Mouse (Mus musculus) left cerebral cortex, postnatal 25 days (tissue): ENCODE results near the gene Hes5. TPM values are rescaled to one million over a fixed set of nuclear protein-coding genes. Genes with fewer than 3 reads are reported as not detected.
A peak's percentile ranks its signal among the peaks of the same experiment; 100 is the strongest.

Experiments
- DNase-seq, 2 experiments: peaks; one replicate each; pipeline ENCODE4 v3.0.0; 2022; ENCODE audit warnings: low spot score in 2 of 2, mixed read lengths in 1 of 2
- intact Hi-C: fragments of 180-260 bp; cut with DNase I; formaldehyde crosslinking; loops from one replicate; pipeline ENCODE4 v1.15.1; 2025
- total RNA-seq, 2 experiments: library from RNA; stranded (reverse); gene quantifications; 2 replicates each; pipeline ENCODE4 v1.2.3; 2021

Gene Hes5
- total RNA-seq, 2 experiments from 2014 or later: 35.8 to 41.3 TPM

- DNase-seq: no peak
- intact Hi-C loops: loop anchor here (5.0 kb wide), 1 partner anchor 33 kb away; no protein-coding TSS in a partner anchor
Observed at GRCm38 (mm10) chr4:154940156-154940555, 20.6 kb upstream of the Hes5 start.

DNA sequence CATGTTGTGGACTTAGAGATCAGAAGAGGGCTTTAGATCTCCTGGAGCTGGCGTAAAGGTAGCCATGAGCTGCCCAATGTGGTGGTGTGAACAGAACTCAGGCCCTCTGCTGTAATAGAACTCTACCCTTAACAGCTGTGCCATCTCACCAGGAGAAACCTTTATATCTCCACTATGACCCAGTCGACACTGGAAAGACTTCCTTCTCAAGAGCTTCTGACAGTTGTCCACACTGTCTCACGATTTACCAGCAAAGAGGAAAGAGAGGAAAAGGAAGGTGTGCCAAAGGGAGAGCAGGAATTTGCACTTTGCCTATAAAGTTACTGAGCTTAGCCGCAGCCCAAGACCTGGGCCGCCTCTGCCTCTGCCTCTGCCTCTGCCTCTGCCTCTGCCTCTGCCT is 18.9 kb upstream of the Hes5 start:
- no peak for DNase-seq
- intact Hi-C loops: loop anchor here (5.0 kb wide), 1 partner anchor 35 kb away; no protein-coding TSS in a partner anchor

GRCm38 (mm10) chr4:154942632-154943322 is 17.9 kb upstream of the Hes5 start:
- DNase-seq: no peak

DNA sequence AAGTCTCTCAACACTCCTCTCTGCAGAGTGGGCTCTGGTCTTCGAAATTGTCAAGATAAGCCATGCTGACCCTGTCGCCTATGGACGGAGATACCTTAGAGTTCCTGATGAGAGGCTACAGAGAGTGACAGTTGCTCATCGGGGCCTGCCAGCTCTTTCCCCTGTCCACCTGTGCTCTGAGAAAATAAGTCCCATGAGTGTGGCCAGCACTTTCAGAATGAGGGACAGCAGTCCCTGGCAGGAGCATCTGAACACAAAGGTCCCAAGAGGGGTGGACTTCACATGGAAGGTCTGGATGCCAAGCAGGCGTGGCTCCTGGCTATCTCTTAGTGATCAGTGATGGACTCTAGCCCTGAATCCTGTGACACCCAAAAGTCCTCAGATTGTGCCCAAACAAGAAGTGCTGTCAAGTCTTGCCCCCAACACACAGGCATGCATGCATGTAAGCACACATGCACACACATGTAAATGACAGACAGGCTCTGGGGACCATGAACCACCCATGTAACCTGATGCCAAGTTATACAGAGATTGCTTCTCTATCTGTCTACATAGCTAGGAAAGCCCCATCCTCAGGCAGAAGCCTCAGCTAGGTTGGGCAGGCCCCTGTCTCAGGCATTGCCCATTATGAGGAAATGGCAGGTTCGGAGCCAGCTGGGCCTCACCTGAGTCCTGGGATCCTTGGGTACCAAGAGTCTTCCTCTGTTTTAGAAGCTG is 17.2 kb upstream of the Hes5 start:
- no peak for DNase-seq
- intact Hi-C loops: loop anchor here (1.0 to 5.0 kb wide), 3 partner anchors 21 to 65 kb away; partner anchors contain the start of gene Pank4

More at GRCm38 (mm10) chr4:154942632-154943322, 17.9 kb upstream of the Hes5 start:
- intact Hi-C loops: loop anchor here (5.0 kb wide), 1 partner anchor 35 kb away; no protein-coding TSS in a partner anchor

GRCm38 (mm10) chr4:154944121-154944590 is 16.6 kb upstream of the Hes5 start:
- peak; percentile 80 to 91 for DNase-seq
- intact Hi-C loops: loop anchor here (1.0 to 5.0 kb wide), 3 partner anchors 20 to 66 kb away; partner anchors contain the start of gene Pank4

DNA sequence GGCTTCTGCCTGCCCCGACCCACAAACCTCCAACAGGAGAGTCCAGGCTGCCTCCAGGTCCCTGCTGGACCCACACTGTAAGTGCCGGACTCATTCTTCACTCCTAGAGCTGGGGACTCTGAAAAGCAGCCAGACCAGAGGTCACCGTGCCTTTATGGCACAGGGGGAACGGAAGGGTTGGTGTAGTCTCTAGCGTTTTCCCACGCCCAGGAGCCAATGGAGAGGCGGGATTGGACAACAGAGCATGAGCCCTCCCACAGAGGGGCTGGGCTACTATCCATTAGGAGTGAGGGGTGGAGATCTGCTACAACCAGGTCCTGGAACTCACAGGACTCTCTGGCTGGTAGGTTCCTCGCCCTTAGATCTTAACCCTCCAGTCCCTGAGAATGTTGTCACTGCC is 14.4 kb upstream of the Hes5 start:
- intact Hi-C loops: no loop called here
- peak in 1 of 2 experiments; percentile 71 for DNase-seq

DNA sequence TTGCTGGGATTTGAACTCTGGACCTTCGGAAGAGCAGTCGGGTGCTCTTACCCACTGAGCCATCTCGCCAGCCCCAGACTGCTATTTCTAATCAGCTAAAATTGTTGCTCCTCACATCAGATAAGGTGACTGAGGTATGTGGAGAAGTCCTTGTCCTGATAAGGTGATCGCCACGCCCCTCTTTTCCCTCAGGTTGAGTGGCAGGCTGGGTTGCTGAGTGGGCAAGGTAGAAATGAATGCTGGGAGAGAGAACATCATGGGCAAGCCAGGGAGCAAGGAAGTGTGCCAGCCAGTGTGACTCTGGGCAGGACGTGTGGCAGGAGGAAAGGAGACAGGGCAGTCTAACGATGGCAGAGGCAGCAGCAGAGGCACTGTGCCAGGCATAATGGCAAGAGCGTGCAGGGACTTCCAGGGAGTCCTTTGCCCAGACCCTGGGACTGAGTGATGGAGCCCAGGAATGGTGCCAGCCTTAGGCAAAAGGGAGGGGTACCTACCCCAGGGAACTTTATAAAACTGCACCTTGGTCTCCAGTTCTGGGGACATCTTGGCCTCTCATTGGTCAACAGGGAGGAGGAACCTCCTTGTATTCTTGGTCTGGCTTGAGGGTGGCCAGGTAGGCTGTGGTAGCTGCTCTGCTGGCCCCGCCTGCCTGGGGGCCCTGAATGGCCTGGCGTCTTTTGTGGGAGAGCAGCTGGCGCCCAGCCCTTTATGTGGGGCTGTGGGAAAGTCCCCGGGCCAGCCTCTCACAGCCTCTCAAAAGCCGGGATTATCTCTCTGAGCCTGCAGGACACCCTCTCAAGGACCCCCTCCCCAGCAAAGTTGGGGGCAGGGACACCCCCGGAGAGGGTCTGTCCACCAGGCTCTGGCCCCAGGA is 12.4 kb upstream of the Hes5 start:
- intact Hi-C loops: no loop called here
- DNase-seq: peak; percentile 40 to 55

DNA sequence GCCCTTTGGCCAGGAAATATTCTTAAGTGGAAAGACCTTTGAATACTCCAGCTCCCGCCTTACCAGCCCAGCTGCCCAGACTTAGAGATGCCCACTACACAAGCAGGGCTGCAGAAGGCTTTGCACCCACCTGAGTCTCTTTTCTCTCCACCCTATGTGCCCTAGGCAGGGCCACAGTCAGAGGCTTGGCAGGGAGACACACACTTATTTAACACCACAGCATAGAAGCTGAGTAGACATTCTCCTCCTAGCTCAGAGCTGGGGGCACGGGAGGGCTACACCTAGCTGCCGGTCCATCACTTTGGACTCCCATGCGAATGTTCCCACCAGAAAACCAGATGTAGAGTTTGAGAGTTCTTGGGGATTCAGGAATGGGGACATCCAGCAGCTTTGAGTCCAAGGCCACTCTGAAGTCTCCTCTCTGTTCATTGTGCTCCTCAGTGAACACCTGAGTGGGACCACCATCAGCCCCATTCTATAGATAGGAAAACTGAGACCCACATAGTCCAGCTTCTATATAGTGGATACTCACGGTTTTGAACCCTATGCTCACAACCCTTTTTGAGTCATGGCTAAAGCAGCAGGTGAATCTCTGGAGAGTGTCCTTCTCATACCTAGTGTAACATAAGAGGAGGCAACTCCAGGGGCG is 11.7 kb upstream of the Hes5 start:
- DNase-seq: no peak
- intact Hi-C loops: no loop called here

DNA sequence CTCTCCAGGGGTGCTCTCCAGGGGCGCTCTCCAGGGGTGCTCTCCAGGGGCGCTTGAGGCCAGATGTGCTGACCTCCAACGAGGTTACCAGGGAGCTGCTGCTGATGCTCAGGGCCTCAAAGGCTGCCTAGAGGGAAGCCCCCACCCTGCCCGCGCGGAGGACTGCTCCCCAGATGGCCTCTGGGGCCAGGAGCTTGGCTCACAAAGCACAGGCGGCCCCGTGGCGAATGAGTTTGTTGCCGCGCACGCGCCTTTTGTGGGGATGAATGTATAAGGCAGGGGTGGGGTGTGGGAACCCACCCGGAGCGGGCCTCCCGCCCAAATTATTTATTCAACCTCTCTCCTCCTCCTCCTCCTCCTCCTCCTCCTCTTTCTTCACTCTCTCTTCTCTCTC is 11.1 kb upstream of the Hes5 start:
- intact Hi-C loops: no loop called here
- no peak for DNase-seq

GRCm38 (mm10) chr4:154952461-154953241 is 8.1 kb upstream of the Hes5 start:
- no peak for DNase-seq
- intact Hi-C loops: no loop called here

- DNase-seq: no peak
- intact Hi-C loops: no loop called here
Observed at GRCm38 (mm10) chr4:154956604-154957003, 4.1 kb upstream of the Hes5 start.

DNA sequence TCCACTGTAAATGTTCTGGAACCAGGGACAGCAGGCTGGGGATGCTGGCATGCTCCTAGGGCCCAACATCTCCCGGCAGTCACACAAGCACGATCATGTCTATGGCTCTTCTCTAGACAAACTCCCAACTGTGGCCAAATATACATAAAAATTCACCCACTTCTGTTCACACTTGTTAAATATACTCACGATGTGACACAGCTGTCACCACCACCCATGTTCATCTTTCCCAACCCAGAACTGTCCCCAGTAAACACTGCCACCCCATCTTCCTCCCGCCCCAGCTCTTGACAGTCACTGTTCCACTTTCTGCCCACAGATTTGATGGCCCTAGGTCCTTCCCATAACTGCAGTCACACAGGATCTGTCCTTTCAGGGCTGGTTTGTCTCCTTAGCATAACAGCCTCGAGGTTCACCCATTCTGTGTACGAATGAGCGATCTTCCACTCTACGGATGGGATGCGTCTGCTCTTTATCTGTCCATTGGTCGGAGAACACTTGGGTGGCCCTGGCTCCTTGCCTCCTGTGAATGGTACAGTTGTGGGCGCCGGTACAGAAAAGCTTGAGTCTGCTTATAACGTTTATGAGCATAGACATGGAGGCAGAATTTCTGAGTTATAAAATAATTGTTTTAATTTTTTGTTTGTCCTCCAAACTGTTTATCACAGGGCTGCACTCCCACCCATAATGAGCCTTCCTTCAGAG is 3.3 kb upstream of the Hes5 start:
- intact Hi-C loops: no loop called here
- DNase-seq: peak in 1 of 2 experiments; percentile 92

- intact Hi-C loops: no loop called here
Observed at GRCm38 (mm10) chr4:154958171-154958570, 2.6 kb upstream of the Hes5 start.

GRCm38 (mm10) chr4:154958621-154959020 is 2.1 kb upstream of the Hes5 start:
- intact Hi-C loops: no loop called here

More at GRCm38 (mm10) chr4:154958171-154958570, 2.6 kb upstream of the Hes5 start:
- DNase-seq: peak; percentile 57 to 69

DNA sequence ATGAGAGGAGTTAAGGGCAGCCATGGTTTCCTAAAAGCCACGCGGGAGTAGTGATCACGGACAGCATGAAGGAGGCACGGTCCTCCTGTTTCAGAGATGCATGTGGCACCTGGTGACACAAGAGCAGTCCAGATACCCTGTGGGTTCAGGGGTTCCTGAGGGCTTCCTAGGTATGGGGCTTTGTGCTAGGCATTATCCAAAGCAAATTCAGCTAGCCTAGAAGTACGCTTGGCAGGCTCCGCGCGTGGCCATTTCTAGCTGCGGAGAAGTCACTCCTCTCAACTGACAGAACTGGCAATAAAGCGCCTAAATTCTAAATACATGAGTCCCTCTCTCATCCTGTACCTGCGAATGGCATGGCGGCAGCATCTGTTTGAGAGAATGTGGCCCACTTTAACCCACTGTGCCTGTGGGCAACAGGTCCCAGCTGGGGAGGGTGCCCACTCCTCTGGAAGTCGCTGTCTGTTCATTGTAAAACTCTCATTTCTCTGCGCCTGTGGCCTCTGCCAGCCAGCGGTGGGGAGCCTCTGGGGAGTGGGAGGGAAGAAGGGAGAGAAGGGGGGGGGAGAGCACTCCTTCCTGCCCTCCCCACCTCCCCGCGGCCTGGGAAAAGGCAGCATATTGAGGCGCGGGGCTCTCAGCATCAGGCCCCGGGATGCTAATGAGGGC is 568 bp upstream of the Hes5 start:
- intact Hi-C loops: loop anchor here (10.0 kb wide), 1 partner anchor 285 kb away; the partner anchor contains the start of gene Faap20
- DNase-seq: no peak

More at GRCm38 (mm10) chr4:154958621-154959020, 2.1 kb upstream of the Hes5 start:
- DNase-seq: no peak

DNA sequence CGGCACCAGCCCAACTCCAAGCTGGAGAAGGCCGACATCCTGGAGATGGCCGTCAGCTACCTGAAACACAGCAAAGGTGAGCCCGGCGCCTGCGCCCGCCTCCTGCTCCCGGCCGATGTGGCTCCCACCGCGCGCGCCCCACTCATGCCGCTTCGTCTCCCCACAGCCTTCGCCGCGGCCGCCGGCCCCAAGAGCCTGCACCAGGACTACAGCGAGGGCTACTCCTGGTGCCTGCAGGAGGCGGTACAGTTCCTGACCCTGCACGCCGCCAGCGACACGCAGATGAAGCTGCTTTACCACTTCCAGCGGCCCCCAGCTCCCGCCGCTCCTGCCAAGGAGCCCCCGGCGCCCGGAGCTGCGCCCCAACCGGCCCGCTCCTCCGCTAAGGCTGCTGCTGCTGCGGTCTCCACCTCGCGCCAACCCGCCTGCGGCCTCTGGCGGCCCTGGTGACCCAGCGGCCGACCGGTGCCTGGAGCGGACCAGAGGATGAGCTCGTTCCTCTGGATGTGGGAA is 559 bp downstream of the Hes5 start:
- DNase-seq: peak in 1 of 2 experiments; percentile 45
- intact Hi-C loops: loop anchor here (10.0 kb wide), 1 partner anchor 284 kb away; the partner anchor contains the start of gene Faap20

DNA sequence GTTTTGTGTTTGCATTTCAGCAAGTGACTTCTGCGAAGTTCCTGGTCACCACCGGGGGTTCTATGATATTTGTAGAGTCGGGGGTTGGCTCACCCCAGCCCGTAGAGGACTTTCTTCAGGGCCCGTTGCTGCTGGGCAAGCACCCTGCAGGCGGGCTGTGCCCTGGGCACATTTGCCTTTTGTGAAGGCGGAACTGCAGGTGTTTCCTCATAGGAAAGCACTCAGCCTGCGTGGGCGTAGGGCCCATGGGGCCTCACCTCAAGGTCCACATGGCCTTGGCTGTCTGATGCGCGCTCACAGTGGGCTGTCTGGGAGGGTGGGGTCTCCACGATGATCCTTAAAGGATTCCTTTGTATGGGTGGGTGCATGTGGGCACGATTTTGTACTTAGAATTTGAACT is 1.2 kb downstream of the Hes5 start:
- intact Hi-C loops: loop anchor here (10.0 kb wide), 1 partner anchor 283 kb away; the partner anchor contains the start of gene Faap20
- DNase-seq: no peak
